Mouse (Mus musculus): ENCODE measurements around the gene F3. TPM values are rescaled to one million over a fixed set of nuclear protein-coding genes. Genes with fewer than 3 reads are reported as not detected.

Gene F3
- polyA plus RNA-seq, 1 experiment = 8.6 TPM

GRCm38 (mm10) chr3:121783020-121783419, 59.7 kb downstream of the F3 start:
- Histone ChIP-seq H3K36me3 (ENCODE audit: control insufficient read depth, insufficient read depth, low read length) (peaks cover 30% of the 10 kb centered on the region), H3K4me3 (ENCODE audit: low read depth, low read length) (no peak overlapping the region), H3K27ac (ENCODE audit: insufficient read depth, low read depth, low read length) (no peak overlapping the region), H3K27me3 (ENCODE audit: control insufficient read depth, insufficient read depth, low read length) (no peaks in the 10 kb centered on the region), H3K4me1 (ENCODE audit: control insufficient read depth, insufficient read depth, insufficient read length, low read length) (no peaks in the 10 kb centered on the region)
- TF ChIP-seq CTCF (IDR thresholded peaks at IDR 0.05; ENCODE audit: extremely low read depth, insufficient read length, insufficient replicate concordance, low read depth, low read length) = no peak
- TF ChIP-seq POLR2A (IDR thresholded peaks at IDR 0.05; ENCODE audit: low read depth, low read length) = no peak
- 37% methylated on average over 6 of the region's 6 CpGs for WGBS

Other genes with a start within 250 kb of the F3 start
- gene Slc44a3, start 191.1 kb upstream of the F3 start, polyA plus RNA-seq (2012; rRNA removed) = 4.6 and 5.9 TPM in 2 replicates
- not detected in 2 replicates for gene 4930432M17Rik, start 52.8 kb upstream of the F3 start, polyA plus RNA-seq (2012; rRNA removed)
- 5.8 and 13.0 TPM in 2 replicates for gene Abcd3, start 91.8 kb downstream of the F3 start, polyA plus RNA-seq (2012; rRNA removed)
- gene Arhgap29, start 229.0 kb downstream of the F3 start, polyA plus RNA-seq (2012; rRNA removed) = 3.3 TPM in 2 replicates

All from small intestine, adult 2 months (tissue).